Mouse (Mus musculus) naive thymus-derived CD4-positive, alpha-beta T cell, adult 5 months (primary cell): ENCODE data around the gene Serpinb6d. TPM values are rescaled to one million over a fixed set of nuclear protein-coding genes. Genes with fewer than 3 reads are reported as not detected.

Source experiments
- polyA plus RNA-seq: library from polyadenylated mRNA; unstranded; fragments of 100-300 nt; shearing (Covaris generic); gene quantifications from one replicate; pipeline ENCODE4 v1.2.1, GENCODE M21; 2017

Gene Serpinb6d
- polyA plus RNA-seq = not detected

DNA sequence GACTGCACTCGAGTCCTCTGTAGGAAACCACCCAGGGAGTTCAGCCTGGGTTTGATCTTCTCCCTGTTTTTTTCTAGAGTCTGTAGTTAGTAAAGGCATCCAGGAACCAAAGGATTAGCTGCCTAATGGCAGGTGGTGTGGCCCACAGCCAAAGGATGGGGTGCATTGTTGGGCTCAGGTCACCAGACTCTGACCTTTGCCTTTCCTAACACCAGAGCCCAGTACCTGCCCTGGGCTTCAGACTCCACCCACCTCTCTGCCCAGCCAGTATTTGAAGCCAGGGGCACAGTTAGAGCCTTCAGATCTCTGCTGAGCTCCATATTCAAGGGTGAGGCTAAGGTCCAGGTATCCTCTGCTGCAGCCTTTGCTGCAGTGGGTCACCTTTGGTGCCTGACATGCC lies at the start of gene Serpinb6d:
Serpinb6d (plus strand) TSS at position 301 of the 400 bp plus-strand sequence.

Other genes starting within 250 kb of the Serpinb6d start
- gene Serpinb9g, start 176.6 kb upstream of the Serpinb6d start, polyA plus RNA-seq = not detected
- not detected for gene Serpinb6e, start 182.0 kb downstream of the Serpinb6d start, polyA plus RNA-seq
- not detected for gene Serpinb6c, start 244.3 kb downstream of the Serpinb6d start, polyA plus RNA-seq